Mouse (Mus musculus) embryonic facial prominence, embryonic 13.5 days (tissue): ENCODE measurements around the gene Cdh13. TPM values are rescaled to one million over a fixed set of nuclear protein-coding genes. Genes with fewer than 3 reads are reported as not detected.

Source experiments
- ATAC-seq: fragments of 200-750 bp; cut with Nextera tagmentation; 2 replicates; pipeline ENCODE4 v1.8.0; 2017; ENCODE audit warnings: low read depth; ENCODE audit not compliant: insufficient number of reproducible peaks, insufficient read depth, low FRiP score, low TSS enrichment
- H3K27ac ChIP-seq: fragments of 300-500 bp; sonication (generic); 2 replicates; pipeline ENCODE4 v1.5.1; 2015; ENCODE audit warnings: moderate library complexity, mild to moderate bottlenecking, inconsistent platforms
- H3K27me3 ChIP-seq: fragments of 300-500 bp; sonication (generic); 2 replicates; pipeline ENCODE4 v1.6.1; 2015; ENCODE audit warnings: mild to moderate bottlenecking, inconsistent platforms
- H3K36me3 ChIP-seq: fragments of 300-500 bp; sonication (generic); 2 replicates; pipeline ENCODE4 v1.6.1; 2015; ENCODE audit warnings: mild to moderate bottlenecking, inconsistent platforms
- H3K4me1 ChIP-seq: fragments of 300-500 bp; sonication (generic); 2 replicates; pipeline ENCODE4 v1.6.1; 2015; ENCODE audit warnings: inconsistent platforms
- H3K4me2 ChIP-seq: fragments of 300-500 bp; sonication (generic); 2 replicates; pipeline ENCODE4 v1.6.1; 2015; ENCODE audit warnings: moderate library complexity, mild to moderate bottlenecking, inconsistent platforms
- H3K4me3 ChIP-seq: fragments of 300-500 bp; sonication (generic); 2 replicates; pipeline ENCODE4 v1.5.1; 2015; ENCODE audit warnings: mild to moderate bottlenecking, inconsistent platforms
- H3K9ac ChIP-seq: fragments of 300-500 bp; sonication (generic); 2 replicates; pipeline ENCODE4 v1.6.1; 2015; ENCODE audit warnings: mild to moderate bottlenecking, inconsistent platforms
- H3K9me3 ChIP-seq: fragments of 300-500 bp; sonication (generic); 2 replicates; pipeline ENCODE4 v1.6.1; 2016; ENCODE audit warnings: inconsistent platforms
- whole genome bisulfite sequencing: fragments of 180-500 bp; shearing (Covaris S2); methylation state at CpG from one replicate; pipeline ENCODE4 v1.1.7; 2015; ENCODE audit warnings: mixed read lengths; 5-methylcytosine and 5-hydroxymethylcytosine counted together
- polyA plus RNA-seq: library from polyadenylated mRNA; unstranded; fragments of >200 nt; fragmentation: Nextera tagmentation; extraction: Ambion mirVana; gene quantifications from 2 replicates; pipeline ENCODE4 v1.2.1, GENCODE M21; 2015

The Cdh13 gene
- polyA plus RNA-seq, 1 experiment from 2014 or later, result 16.8 TPM

GRCm38 (mm10) chr8:119121236-119121635 is 837.7 kb downstream of the Cdh13 start:
- peaks cover 14% of the 10 kb centered on the region for H3K4me1 ChIP-seq
- 0 out of 2 replicates have a peak, but pooled peaks cover 3% of the 10 kb centered on the region for H3K9me3 ChIP-seq
- peak overlapping the region; percentile 40; the same call in 1 of the 2 replicates for H3K4me2 ChIP-seq
- no peak overlapping the region for H3K9ac ChIP-seq
- WGBS, result 30% methylated on average over 13 of the region's 13 CpGs
- peak overlapping the region; percentile 73; the same call in 1 of the 2 replicates for H3K27ac ChIP-seq
- no peaks in the 10 kb centered on the region for H3K36me3 ChIP-seq
- H3K4me3 ChIP-seq, result no peak overlapping the region
- no peak for ATAC-seq
- no peaks in the 10 kb centered on the region for H3K27me3 ChIP-seq

DNA sequence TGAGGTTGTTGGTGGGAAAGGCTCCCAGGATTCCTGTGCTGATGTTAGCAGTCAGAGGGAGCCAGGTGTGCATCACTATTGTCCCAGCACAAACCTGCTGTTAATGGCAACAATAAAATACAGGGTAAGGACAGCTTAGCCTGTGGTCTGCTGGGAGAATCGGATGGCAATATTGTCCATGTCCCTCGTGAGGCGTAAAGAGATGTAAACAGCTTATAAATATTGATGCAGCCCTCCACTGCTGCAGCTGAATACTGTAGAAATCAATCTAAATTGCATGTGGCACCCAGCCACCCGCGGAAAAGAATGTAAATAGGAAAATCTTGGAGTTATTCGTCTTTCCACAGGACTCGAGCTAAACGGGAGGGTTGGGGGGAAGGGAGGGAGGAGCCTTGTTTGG is 844.3 kb downstream of the Cdh13 start:
- H3K27me3 ChIP-seq, result no peaks in the 10 kb centered on the region
- H3K36me3 ChIP-seq, result no peaks in the 10 kb centered on the region
- no peak overlapping the region for H3K4me2 ChIP-seq
- no peak overlapping the region for H3K4me3 ChIP-seq
- no peak for ATAC-seq
- H3K9me3 ChIP-seq, result 0 out of 2 replicates have a peak, but pooled peaks cover 3% of the 10 kb centered on the region
- WGBS, result 36% methylated on average over 8 of the region's 8 CpGs
- H3K9ac ChIP-seq, result no peak overlapping the region
- peaks cover 8% of the 10 kb centered on the region for H3K4me1 ChIP-seq
- no peak overlapping the region for H3K27ac ChIP-seq

DNA sequence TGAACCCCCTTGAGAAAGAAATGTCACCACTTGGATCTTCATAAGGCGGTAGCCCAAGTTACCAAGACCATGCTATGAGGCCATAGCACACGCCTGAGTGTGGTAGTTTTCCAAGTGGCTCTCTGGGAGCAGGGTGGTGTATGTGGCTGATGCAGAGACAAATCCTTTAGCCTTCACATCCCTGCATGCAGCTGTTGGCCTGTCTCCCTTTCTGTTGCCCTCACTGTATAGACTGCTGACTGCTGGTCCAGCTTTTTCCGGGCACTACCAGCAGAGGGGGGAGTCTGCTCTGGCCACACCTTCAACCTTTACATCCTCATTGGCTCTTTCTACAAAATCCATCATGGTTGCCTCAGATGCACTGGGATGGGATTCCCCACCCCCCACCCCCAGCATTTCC is 844.7 kb downstream of the Cdh13 start:
- Histone ChIP-seq H3K36me3 (no peaks in the 10 kb centered on the region), H3K27me3 (no peaks in the 10 kb centered on the region), H3K4me2 (no peak overlapping the region), H3K9ac (no peak overlapping the region), H3K27ac (no peak overlapping the region), H3K9me3 (0 out of 2 replicates have a peak, but pooled peaks cover 3% of the 10 kb centered on the region), H3K4me3 (no peak overlapping the region), H3K4me1 (peaks cover 8% of the 10 kb centered on the region)
- ATAC-seq, result no peak
- 62% methylated on average over 3 of the region's 3 CpGs for WGBS

GRCm38 (mm10) chr8:119156454-119156921 is 873.0 kb downstream of the Cdh13 start:
- 67% methylated on average over 6 of the region's 6 CpGs for WGBS
- H3K27ac ChIP-seq, result no peak overlapping the region
- no peak overlapping the region for H3K9ac ChIP-seq
- H3K27me3 ChIP-seq, result no peaks in the 10 kb centered on the region
- no peak overlapping the region for H3K4me3 ChIP-seq
- no peak for ATAC-seq
- H3K9me3 ChIP-seq, result no peaks in the 10 kb centered on the region
- no peaks in the 10 kb centered on the region for H3K4me1 ChIP-seq
- no peaks in the 10 kb centered on the region for H3K36me3 ChIP-seq
- H3K4me2 ChIP-seq, result no peak overlapping the region

GRCm38 (mm10) chr8:119158628-119159027 is 875.1 kb downstream of the Cdh13 start:
- H3K4me2 ChIP-seq, result no peak overlapping the region
- no peaks in the 10 kb centered on the region for H3K36me3 ChIP-seq
- H3K27ac ChIP-seq, result no peak overlapping the region
- no peaks in the 10 kb centered on the region for H3K9me3 ChIP-seq
- H3K27me3 ChIP-seq, result no peaks in the 10 kb centered on the region
- H3K4me3 ChIP-seq, result no peak overlapping the region
- 74% methylated on average over 5 of the region's 5 CpGs for WGBS
- no peaks in the 10 kb centered on the region for H3K4me1 ChIP-seq
- H3K9ac ChIP-seq, result no peak overlapping the region
- ATAC-seq, result no peak

DNA sequence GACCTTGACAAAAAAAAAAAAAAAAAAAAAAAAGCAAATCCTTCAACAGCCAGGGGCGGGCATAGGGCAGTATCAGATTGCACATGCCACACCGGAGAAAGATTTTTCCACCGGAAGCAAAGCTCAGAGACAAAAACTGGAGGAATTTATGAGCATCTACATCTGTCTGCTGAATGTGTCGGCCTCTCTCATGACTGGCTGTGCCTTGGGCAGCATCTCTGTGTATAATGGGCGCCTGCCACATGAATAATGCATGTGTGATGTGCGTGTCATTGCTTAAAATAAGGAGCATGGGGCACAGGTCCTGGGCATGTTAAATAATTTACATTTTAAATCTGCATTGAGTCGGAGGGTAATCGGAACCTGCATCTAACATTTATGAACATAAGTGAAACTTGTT is 876.3 kb downstream of the Cdh13 start:
- Histone ChIP-seq H3K27me3 (no peaks in the 10 kb centered on the region), H3K9ac (no peak overlapping the region), H3K4me1 (no peaks in the 10 kb centered on the region), H3K36me3 (no peaks in the 10 kb centered on the region), H3K9me3 (no peaks in the 10 kb centered on the region), H3K4me3 (no peak overlapping the region), H3K4me2 (no peak overlapping the region), H3K27ac (no peak overlapping the region)
- 38% methylated on average over 8 of the region's 8 CpGs for WGBS
- no peak for ATAC-seq

GRCm38 (mm10) chr8:119164076-119164475 is 880.5 kb downstream of the Cdh13 start:
- WGBS, result 62% methylated on average over 5 of the region's 5 CpGs
- Histone ChIP-seq H3K9me3 (no peaks in the 10 kb centered on the region), H3K4me1 (no peaks in the 10 kb centered on the region), H3K4me2 (no peak overlapping the region), H3K9ac (no peak overlapping the region), H3K27me3 (no peaks in the 10 kb centered on the region), H3K27ac (no peak overlapping the region), H3K36me3 (no peaks in the 10 kb centered on the region), H3K4me3 (no peak overlapping the region)
- no peak for ATAC-seq

GRCm38 (mm10) chr8:119177226-119177935 is 893.8 kb downstream of the Cdh13 start:
- ATAC-seq, result no peak
- 80% methylated on average over 6 of the region's 6 CpGs for WGBS
- Histone ChIP-seq H3K9me3 (no peaks in the 10 kb centered on the region), H3K9ac (no peak overlapping the region), H3K27me3 (no peaks in the 10 kb centered on the region), H3K4me3 (no peak overlapping the region), H3K36me3 (no peaks in the 10 kb centered on the region), H3K4me2 (no peak overlapping the region), H3K27ac (no peak overlapping the region), H3K4me1 (no peaks in the 10 kb centered on the region)

- Histone ChIP-seq H3K27ac (no peak overlapping the region), H3K9me3 (no peaks in the 10 kb centered on the region), H3K36me3 (no peaks in the 10 kb centered on the region), H3K9ac (no peak overlapping the region), H3K27me3 (no peaks in the 10 kb centered on the region), H3K4me1 (no peaks in the 10 kb centered on the region), H3K4me3 (no peak overlapping the region), H3K4me2 (no peak overlapping the region)
- no peak for ATAC-seq
- 74% methylated on average over 13 of the region's 13 CpGs for WGBS
Measured at GRCm38 (mm10) chr8:119180626-119181025, 897.1 kb downstream of the Cdh13 start.

- H3K4me1 ChIP-seq, result no peaks in the 10 kb centered on the region
- H3K9ac ChIP-seq, result no peak overlapping the region
- no peak for ATAC-seq
- no peaks in the 10 kb centered on the region for H3K9me3 ChIP-seq
- H3K27me3 ChIP-seq, result no peaks in the 10 kb centered on the region
- 62% methylated on average over 8 of the region's 8 CpGs for WGBS
- no peaks in the 10 kb centered on the region for H3K36me3 ChIP-seq
- no peak overlapping the region for H3K27ac ChIP-seq
- no peak overlapping the region for H3K4me2 ChIP-seq
- no peak overlapping the region for H3K4me3 ChIP-seq
Measured at GRCm38 (mm10) chr8:119195695-119196094, 912.2 kb downstream of the Cdh13 start.

DNA sequence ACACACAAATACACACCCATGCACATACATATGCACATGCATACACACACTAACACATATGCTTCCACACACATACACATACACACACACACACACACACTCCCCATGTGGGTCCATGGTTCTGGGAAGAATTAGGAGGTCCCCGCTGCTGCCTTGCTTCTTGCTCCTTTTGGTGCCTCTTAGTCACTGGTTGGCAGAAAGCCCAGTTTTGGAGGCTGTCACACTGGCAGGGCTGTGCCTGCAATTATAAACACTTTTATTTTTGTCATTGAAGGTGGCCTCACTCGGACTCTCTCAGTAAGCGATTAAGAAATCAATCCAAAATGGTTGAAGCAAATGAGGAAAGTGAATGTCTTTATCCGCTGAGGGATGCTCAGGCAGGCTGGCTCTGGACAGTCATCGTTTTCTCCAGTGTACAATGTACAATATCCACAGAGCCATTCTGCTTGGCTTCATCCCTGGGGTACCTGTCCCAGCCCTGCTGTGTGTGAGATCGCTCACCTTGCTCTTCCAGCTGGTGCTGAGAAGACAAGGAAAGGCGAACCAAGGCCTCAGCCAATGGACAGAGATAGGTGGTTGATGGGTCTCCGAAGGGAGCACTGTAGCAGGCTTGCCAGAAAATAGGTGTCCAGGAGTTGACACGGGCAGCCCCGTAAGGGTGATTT is 913.1 kb downstream of the Cdh13 start:
- no peak overlapping the region for H3K27ac ChIP-seq
- H3K4me2 ChIP-seq, result no peak overlapping the region
- no peak overlapping the region for H3K4me3 ChIP-seq
- H3K27me3 ChIP-seq, result no peaks in the 10 kb centered on the region
- H3K9ac ChIP-seq, result no peak overlapping the region
- 78% methylated on average over 10 of the region's 10 CpGs for WGBS
- no peaks in the 10 kb centered on the region for H3K36me3 ChIP-seq
- ATAC-seq, result no peak
- no peaks in the 10 kb centered on the region for H3K4me1 ChIP-seq
- H3K9me3 ChIP-seq, result no peaks in the 10 kb centered on the region

DNA sequence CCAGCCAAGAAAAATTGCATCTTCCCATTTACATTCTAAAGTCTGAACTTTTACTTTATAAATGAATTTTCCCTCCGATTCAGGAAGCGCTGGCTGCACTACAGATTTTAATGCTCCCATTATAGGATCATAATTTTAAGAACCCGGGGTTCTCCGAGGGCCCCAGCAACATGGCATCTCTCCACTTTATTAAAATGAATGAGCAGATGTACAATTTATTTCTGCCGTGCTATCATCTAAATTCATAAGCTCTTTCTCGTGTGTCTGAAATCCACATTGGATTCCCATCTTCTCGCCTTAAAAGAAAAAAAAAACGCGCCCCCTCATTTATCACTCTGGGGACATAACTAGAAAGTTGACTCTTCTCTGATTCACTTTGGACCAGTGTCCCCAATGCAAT is 925.0 kb downstream of the Cdh13 start:
- no peak overlapping the region for H3K9ac ChIP-seq
- ATAC-seq, result no peak
- WGBS, result 85% methylated on average over 9 of the region's 9 CpGs
- no peaks in the 10 kb centered on the region for H3K4me1 ChIP-seq
- no peaks in the 10 kb centered on the region for H3K27me3 ChIP-seq
- H3K4me3 ChIP-seq, result no peak overlapping the region
- no peaks in the 10 kb centered on the region for H3K36me3 ChIP-seq
- peaks cover 7% of the 10 kb centered on the region; the same call in 1 of the 2 replicates for H3K9me3 ChIP-seq
- H3K4me2 ChIP-seq, result no peak overlapping the region
- no peak overlapping the region for H3K27ac ChIP-seq
